Mouse (Mus musculus) forebrain, embryonic 13.5 days (tissue): ENCODE measurements at regions not wholly inside any gene's neighbourhood (a gene's known extent, or its start where the extent isn't known, plus 50 kb on each side); places are given as distances from the start of the nearest gene placed in this dataset.

Source experiments
- ATAC-seq: fragments of 200-750 bp; cut with Nextera tagmentation; 2 replicates; pipeline ENCODE4 v1.8.0; 2017
- H3K27ac ChIP-seq: fragments of 300-500 bp; sonication (generic); 2 replicates; pipeline ENCODE4 v1.5.1; 2015; ENCODE audit warnings: inconsistent platforms, mild to moderate bottlenecking, moderate library complexity
- H3K27me3 ChIP-seq: fragments of 300-500 bp; sonication (generic); 2 replicates; pipeline ENCODE4 v1.6.1; 2015; ENCODE audit warnings: mild to moderate bottlenecking, inconsistent platforms
- H3K36me3 ChIP-seq: fragments of 300-500 bp; sonication (generic); 2 replicates; pipeline ENCODE4 v1.6.1; 2015; ENCODE audit warnings: mild to moderate bottlenecking, inconsistent platforms; ENCODE audit not compliant: poor library complexity, severe bottlenecking
- H3K4me1 ChIP-seq: fragments of 300-500 bp; sonication (generic); 2 replicates; pipeline ENCODE4 v1.6.1; 2015; ENCODE audit warnings: inconsistent platforms
- H3K4me2 ChIP-seq: fragments of 300-500 bp; sonication (generic); 2 replicates; pipeline ENCODE4 v1.6.1; 2015; ENCODE audit warnings: inconsistent platforms, mild to moderate bottlenecking, moderate library complexity
- H3K4me3 ChIP-seq: fragments of 300-500 bp; sonication (generic); 2 replicates; pipeline ENCODE4 v1.5.1; 2015; ENCODE audit warnings: mild to moderate bottlenecking, inconsistent platforms
- H3K9ac ChIP-seq: fragments of 300-500 bp; sonication (generic); 2 replicates; pipeline ENCODE4 v1.6.1; 2015; ENCODE audit warnings: mild to moderate bottlenecking, inconsistent platforms
- H3K9me3 ChIP-seq: fragments of 300-500 bp; sonication (generic); replicated peaks from 2 replicates; pipeline ENCODE4 v1.6.1; 2016; ENCODE audit warnings: inconsistent platforms
- WGBS: fragments of 180-500 bp; shearing (Covaris S2); methylation state at CpG from one replicate; pipeline ENCODE4 v1.1.7; 2015; 5-methylcytosine and 5-hydroxymethylcytosine counted together

- no peak for ATAC-seq
- 86% methylated on average over 2 of the region's 2 CpGs for WGBS
- H3K27me3 ChIP-seq, result no peaks in the 10 kb centered on the region
Measured at GRCm38 (mm10) chr11:18535592-18535857, 483.3 kb downstream of the Meis1 start.

DNA sequence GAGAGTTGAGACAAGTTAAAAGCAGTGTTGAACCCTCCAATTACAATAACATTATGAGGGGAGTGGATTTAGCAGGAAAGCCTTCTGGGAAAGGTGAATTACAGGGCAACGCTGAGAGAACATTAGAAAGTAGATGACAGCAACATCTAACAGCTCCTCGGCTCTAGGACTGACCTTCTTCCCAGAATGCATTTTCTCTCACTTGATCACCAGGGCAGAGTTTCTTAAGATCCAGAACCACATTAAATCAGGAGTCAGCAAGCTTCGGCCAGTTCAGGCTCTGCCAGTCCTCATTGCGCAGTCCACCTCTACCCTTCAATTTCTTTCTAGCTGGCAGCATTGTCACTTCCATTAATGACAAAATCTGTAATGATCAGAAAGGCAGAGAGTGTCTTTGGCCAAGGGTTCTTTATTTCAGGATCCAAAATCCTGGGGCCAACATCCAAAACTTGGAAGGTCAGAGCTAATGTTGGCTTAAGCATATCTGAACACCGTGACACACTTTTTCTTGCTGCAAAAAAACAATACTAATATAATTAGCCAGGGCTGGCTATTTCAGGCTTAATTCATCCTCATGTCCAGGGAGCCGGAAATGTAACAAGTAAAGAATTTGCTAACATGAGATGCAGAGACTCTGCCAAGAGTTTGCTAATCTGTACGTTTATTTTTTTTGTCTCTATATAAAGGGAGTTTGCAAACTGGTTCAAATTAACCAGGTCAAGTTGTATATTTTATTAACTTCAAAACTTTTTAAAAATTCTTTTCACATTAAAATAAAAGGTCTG, 483.8 kb downstream of the Meis1 start:
- no peak overlapping the region for H3K27ac ChIP-seq
- H3K9ac ChIP-seq, result no peak overlapping the region
- WGBS, result 72% methylated on average over 7 of the region's 7 CpGs

More at GRCm38 (mm10) chr11:18535592-18535857, 483.3 kb downstream of the Meis1 start:
- no peak overlapping the region for H3K4me2 ChIP-seq
- H3K9me3 ChIP-seq, result no peaks in the 10 kb centered on the region
- no peak overlapping the region for H3K27ac ChIP-seq
- H3K4me3 ChIP-seq, result no peak overlapping the region
- no peak overlapping the region for H3K9ac ChIP-seq
- H3K36me3 ChIP-seq, result no peaks in the 10 kb centered on the region
- no peaks in the 10 kb centered on the region for H3K4me1 ChIP-seq

GRCm38 (mm10) chr11:18531264-18532110, 487.3 kb downstream of the Meis1 start:
- no peak for ATAC-seq
- Histone ChIP-seq H3K9ac (no peak overlapping the region), H3K4me1 (no peaks in the 10 kb centered on the region), H3K36me3 (no peaks in the 10 kb centered on the region), H3K9me3 (no peaks in the 10 kb centered on the region), H3K27ac (no peak overlapping the region), H3K4me2 (no peak overlapping the region), H3K4me3 (no peak overlapping the region), H3K27me3 (no peaks in the 10 kb centered on the region)
- WGBS, result 79% methylated on average over 2 of the region's 2 CpGs

More for the DNA sequence above, 483.8 kb downstream of the Meis1 start:
- no peak overlapping the region for H3K4me3 ChIP-seq
- no peak for ATAC-seq
- H3K36me3 ChIP-seq, result no peaks in the 10 kb centered on the region
- H3K9me3 ChIP-seq, result no peaks in the 10 kb centered on the region
- H3K4me2 ChIP-seq, result no peak overlapping the region
- no peaks in the 10 kb centered on the region for H3K4me1 ChIP-seq
- no peaks in the 10 kb centered on the region for H3K27me3 ChIP-seq

GRCm38 (mm10) chr11:18528568-18528967, 490.2 kb downstream of the Meis1 start:
- no peak for ATAC-seq
- H3K4me2 ChIP-seq, result no peak overlapping the region
- WGBS, result 81% methylated on average over 4 of the region's 4 CpGs
- no peaks in the 10 kb centered on the region for H3K4me1 ChIP-seq
- H3K9ac ChIP-seq, result no peak overlapping the region
- H3K27me3 ChIP-seq, result no peaks in the 10 kb centered on the region
- no peaks in the 10 kb centered on the region for H3K36me3 ChIP-seq
- H3K9me3 ChIP-seq, result no peaks in the 10 kb centered on the region
- H3K4me3 ChIP-seq, result no peak overlapping the region
- H3K27ac ChIP-seq, result no peak overlapping the region

DNA sequence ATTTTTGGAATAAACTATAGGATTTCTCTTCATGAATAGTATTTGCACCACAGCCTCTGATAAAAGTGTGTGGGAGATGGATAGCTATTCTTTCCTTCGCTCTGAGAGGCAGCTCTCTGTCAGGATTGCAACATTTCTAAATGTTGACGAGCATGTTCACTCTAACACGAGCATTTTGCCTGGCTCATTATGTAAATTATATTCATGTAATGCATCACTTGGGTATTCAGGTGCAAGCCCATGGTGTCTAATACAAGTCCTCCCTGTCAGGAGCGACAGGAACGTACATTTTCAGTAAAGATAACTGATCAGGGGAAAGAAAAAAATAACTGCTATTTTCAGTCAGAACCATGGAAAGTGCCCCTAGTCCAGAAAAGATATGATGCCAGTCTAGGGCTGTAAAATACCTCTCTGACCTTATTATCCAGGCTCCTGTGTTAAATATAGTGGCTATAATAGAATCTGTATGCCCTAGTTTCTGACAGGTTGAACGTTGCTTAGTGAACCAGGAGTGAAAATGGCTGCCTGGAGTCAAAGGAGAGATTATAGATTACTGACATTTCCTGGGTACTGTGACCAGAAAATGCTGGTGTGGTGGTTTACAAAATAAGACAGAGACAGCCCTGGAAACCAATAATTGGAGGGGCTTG, 523.6 kb downstream of the Meis1 start:
- Histone ChIP-seq H3K36me3 (no peaks in the 10 kb centered on the region), H3K4me1 (0 out of 2 replicates have a peak, but pooled peaks cover 8% of the 10 kb centered on the region), H3K4me2 (no peak overlapping the region), H3K9ac (no peak overlapping the region), H3K4me3 (no peak overlapping the region), H3K9me3 (no peaks in the 10 kb centered on the region), H3K27ac (no peak overlapping the region), H3K27me3 (no peaks in the 10 kb centered on the region)
- WGBS, result 47% methylated on average over 6 of the region's 6 CpGs
- ATAC-seq, result peak; percentile 59

- Histone ChIP-seq H3K27ac (no peak overlapping the region), H3K4me1 (0 out of 2 replicates have a peak, but pooled peaks cover 8% of the 10 kb centered on the region), H3K27me3 (no peaks in the 10 kb centered on the region), H3K4me2 (no peak overlapping the region), H3K4me3 (no peak overlapping the region), H3K9ac (no peak overlapping the region), H3K36me3 (no peaks in the 10 kb centered on the region), H3K9me3 (no peaks in the 10 kb centered on the region)
- ATAC-seq, result no peak
- 31% methylated on average over 5 of the region's 5 CpGs for WGBS
Measured at GRCm38 (mm10) chr11:18493981-18494380, 524.8 kb downstream of the Meis1 start.

- 12% methylated on average over 2 of the region's 2 CpGs for WGBS
Measured at GRCm38 (mm10) chr11:18493086-18493485, 525.7 kb downstream of the Meis1 start.

DNA sequence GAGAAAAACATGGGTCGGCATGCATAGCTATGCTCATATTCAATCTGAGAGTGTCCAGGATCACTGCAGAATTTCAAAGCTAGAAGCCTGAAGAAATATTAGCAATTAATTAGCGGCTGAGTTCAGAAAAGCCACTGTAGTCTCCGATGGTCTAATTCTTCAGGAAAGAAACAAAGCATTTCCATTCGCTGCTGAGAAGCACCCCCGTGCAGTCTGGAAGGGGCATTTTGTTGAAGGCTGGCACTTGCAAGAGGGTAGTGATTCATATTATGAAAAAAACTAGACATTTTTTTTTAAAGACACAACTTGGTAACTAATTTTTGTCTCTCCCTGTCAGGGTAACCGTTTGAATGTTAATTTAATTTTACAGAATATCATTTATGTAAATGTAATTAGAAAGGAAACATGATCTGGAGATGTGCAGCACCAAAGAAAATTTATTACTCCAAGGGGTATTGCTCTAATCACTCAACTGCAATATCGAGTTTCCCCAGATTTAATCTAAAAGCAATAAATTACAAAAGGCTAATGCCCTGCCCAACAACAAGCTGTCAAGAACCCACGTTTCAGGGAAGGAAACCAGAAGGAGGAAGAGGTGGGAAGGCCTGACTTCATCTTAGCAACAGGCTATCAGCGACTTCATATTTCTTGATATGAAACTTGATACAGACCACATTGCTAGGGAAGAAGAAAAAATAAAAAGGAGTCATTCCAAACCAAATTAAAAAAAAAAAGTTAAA, 529.1 kb downstream of the Meis1 start:
- H3K27ac ChIP-seq, result no peak overlapping the region
- no peaks in the 10 kb centered on the region for H3K27me3 ChIP-seq
- no peak overlapping the region for H3K4me2 ChIP-seq
- WGBS, result 71% methylated on average over 9 of the region's 9 CpGs
- 0 out of 2 replicates have a peak, but pooled peaks cover 8% of the 10 kb centered on the region for H3K4me1 ChIP-seq
- ATAC-seq, result no peak
- no peaks in the 10 kb centered on the region for H3K36me3 ChIP-seq
- H3K9me3 ChIP-seq, result no peaks in the 10 kb centered on the region
- no peak overlapping the region for H3K4me3 ChIP-seq
- H3K9ac ChIP-seq, result no peak overlapping the region

More at GRCm38 (mm10) chr11:18493086-18493485, 525.7 kb downstream of the Meis1 start:
- no peak for ATAC-seq
- Histone ChIP-seq H3K27ac (no peak overlapping the region), H3K27me3 (no peaks in the 10 kb centered on the region), H3K4me1 (0 out of 2 replicates have a peak, but pooled peaks cover 8% of the 10 kb centered on the region), H3K9ac (no peak overlapping the region), H3K36me3 (no peaks in the 10 kb centered on the region), H3K4me3 (no peak overlapping the region), H3K9me3 (no peaks in the 10 kb centered on the region), H3K4me2 (no peak overlapping the region)

- Histone ChIP-seq H3K4me1 (no peaks in the 10 kb centered on the region), H3K4me3 (no peak overlapping the region), H3K27me3 (no peaks in the 10 kb centered on the region), H3K4me2 (no peak overlapping the region), H3K9me3 (no peaks in the 10 kb centered on the region), H3K36me3 (no peaks in the 10 kb centered on the region), H3K9ac (no peak overlapping the region), H3K27ac (no peak overlapping the region)
- ATAC-seq, result no peak
Measured at GRCm38 (mm10) chr11:18478841-18479240, 525.2 kb upstream of the Etaa1 start.

DNA sequence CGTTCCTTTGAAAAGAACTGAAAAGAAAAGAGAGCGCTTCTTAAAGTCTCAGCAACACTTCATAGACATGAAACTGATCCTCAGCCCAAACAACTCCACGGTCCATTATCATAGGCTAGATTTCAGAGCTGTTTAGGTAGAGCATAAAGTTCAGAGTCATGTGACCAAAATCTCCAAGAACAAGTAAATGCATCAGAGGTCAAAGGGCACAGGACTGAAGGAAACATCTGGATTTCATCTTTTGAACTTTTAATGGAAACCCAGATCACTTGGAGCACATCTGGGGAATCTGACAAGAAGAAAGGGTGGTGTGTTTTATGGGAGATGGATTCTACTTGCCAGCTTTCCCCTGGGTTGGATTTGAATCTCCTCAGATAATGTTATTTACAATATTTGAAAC, 497.6 kb upstream of the Etaa1 start:
- Histone ChIP-seq H3K36me3 (no peaks in the 10 kb centered on the region), H3K4me2 (no peak overlapping the region), H3K4me3 (no peak overlapping the region), H3K4me1 (no peaks in the 10 kb centered on the region), H3K9me3 (no peaks in the 10 kb centered on the region), H3K27ac (no peak overlapping the region), H3K27me3 (no peaks in the 10 kb centered on the region), H3K9ac (no peak overlapping the region)
- no peak for ATAC-seq
- WGBS, result 80% methylated on average over 3 of the region's 3 CpGs

GRCm38 (mm10) chr11:18448879-18449278, 495.2 kb upstream of the Etaa1 start:
- Histone ChIP-seq H3K4me1 (no peaks in the 10 kb centered on the region), H3K27me3 (no peaks in the 10 kb centered on the region), H3K27ac (no peak overlapping the region), H3K4me2 (no peak overlapping the region), H3K9ac (no peak overlapping the region), H3K36me3 (no peaks in the 10 kb centered on the region), H3K9me3 (no peaks in the 10 kb centered on the region), H3K4me3 (no peak overlapping the region)
- 83% methylated on average over 1 of the region's 1 CpGs for WGBS
- ATAC-seq, result no peak

DNA sequence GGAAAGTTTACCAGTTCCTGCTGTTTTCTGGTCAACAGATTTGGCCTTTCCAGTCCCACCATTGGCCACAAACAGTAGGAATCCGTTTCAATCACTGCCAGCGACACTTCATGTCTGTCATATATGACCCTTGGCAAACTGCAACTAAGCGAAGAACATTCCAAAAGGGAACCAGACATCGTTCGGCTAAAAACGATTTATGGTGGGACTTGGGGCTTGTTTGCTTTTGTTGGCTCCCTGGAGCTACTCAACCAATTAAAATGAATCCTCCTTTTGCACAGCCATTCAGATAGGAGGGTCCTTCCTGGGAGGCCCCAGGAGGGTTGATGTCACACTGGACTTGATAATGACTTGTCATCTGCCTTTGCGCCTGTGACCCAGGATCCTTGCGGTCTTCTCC, 490.9 kb upstream of the Etaa1 start:
- 84% methylated on average over 8 of the region's 8 CpGs for WGBS
- H3K27ac ChIP-seq, result no peak overlapping the region
- no peak overlapping the region for H3K9ac ChIP-seq
- H3K9me3 ChIP-seq, result no peaks in the 10 kb centered on the region
- H3K4me3 ChIP-seq, result no peak overlapping the region
- ATAC-seq, result no peak
- no peaks in the 10 kb centered on the region for H3K36me3 ChIP-seq
- no peak overlapping the region for H3K4me2 ChIP-seq
- H3K4me1 ChIP-seq, result no peaks in the 10 kb centered on the region
- H3K27me3 ChIP-seq, result no peaks in the 10 kb centered on the region
